ENCODE assay signal across 8 mouse cellular contexts in genomic region chr9:106169917-106170316, GRCm38 (mm10). TPM values are rescaled to one million over a fixed set of nuclear protein-coding genes. Genes with fewer than 3 reads are reported as not detected.
DNase-seq lines count a peak whose midpoint lies in the region; ATAC-seq and TF ChIP-seq lines count a peak whose summit lies in the region.

No protein-coding gene starts in this region.

- no peak for ATAC-seq in embryonic facial prominence, embryonic 11.5 days (replicated peaks; ENCODE audit: insufficient number of reproducible peaks, low FRiP score, low TSS enrichment, low read depth)
- no peak for ATAC-seq in hindbrain, postnatal 0 days
- no peak for ATAC-seq in midbrain, embryonic 16.5 days

- DNase-seq in kidney, adult 2 months, result peak; percentile 68
- no peak for DNase-seq in kidney, adult 11 months
- DNase-seq in embryonic facial prominence, embryonic 11.5 days (ENCODE audit: low spot score), result no peak
- DNase-seq in hindbrain, postnatal 0 days (ENCODE audit: low spot score), result no peak
- no peak for DNase-seq in left cerebral cortex, adult 18-20 months (ENCODE audit: low spot score in 2 of 2)
- DNase-seq in adrenal gland, postnatal 14 days, result no peak
- DNase-seq in spleen, adult 12 weeks (ENCODE audit: low spot score), result no peak

- no peaks in the 10 kb centered on the region for H3K36me3 ChIP-seq in kidney, adult 2 months (ENCODE audit: control insufficient read depth, insufficient read depth, low read length)
- H3K36me3 ChIP-seq in embryonic facial prominence, embryonic 11.5 days (replicated peaks; ENCODE audit: control insufficient read depth, insufficient read depth, low read depth, low read length), result no peaks in the 10 kb centered on the region
- no peaks in the 10 kb centered on the region for H3K36me3 ChIP-seq in hindbrain, postnatal 0 days (ENCODE audit: insufficient read depth, low read length)
- no peaks in the 10 kb centered on the region for H3K36me3 ChIP-seq in midbrain, embryonic 16.5 days (ENCODE audit: control insufficient read depth, insufficient read depth, low read length)

- H3K9ac ChIP-seq in embryonic facial prominence, embryonic 11.5 days (replicated peaks; ENCODE audit: low read length), result no peak overlapping the region
- peak overlapping the region; percentile 83; the same call in 1 of the 2 replicates for H3K9ac ChIP-seq in hindbrain, postnatal 0 days (replicated peaks; ENCODE audit: low read length)
- H3K9ac ChIP-seq in midbrain, embryonic 16.5 days (ENCODE audit: low read depth, low read length), result peak overlapping the region; percentile 94

- no peaks in the 10 kb centered on the region for H3K9me3 ChIP-seq in embryonic facial prominence, embryonic 11.5 days (replicated peaks; ENCODE audit: control insufficient read depth, low read length)
- no peaks in the 10 kb centered on the region for H3K9me3 ChIP-seq in hindbrain, postnatal 0 days (ENCODE audit: low read length)
- H3K9me3 ChIP-seq in midbrain, embryonic 16.5 days (replicated peaks; ENCODE audit: control insufficient read depth, low read length, poor library complexity, severe bottlenecking), result no peaks in the 10 kb centered on the region

- TF ChIP-seq CTCF in kidney, adult 2 months (conservative IDR thresholded peaks at IDR 0.05; ENCODE audit: insufficient read depth, insufficient read length, low read depth, low read length), result no peak
- TF ChIP-seq CTCF in hindbrain, postnatal 0 days (IDR thresholded peaks at IDR 0.05; ENCODE audit: low read depth), result no peak

- no peak overlapping the region for H3K4me2 ChIP-seq in embryonic facial prominence, embryonic 11.5 days (ENCODE audit: low read depth, low read length)
- H3K4me2 ChIP-seq in hindbrain, postnatal 0 days (ENCODE audit: low read depth, low read length), result peak overlapping the region; percentile 88
- peak overlapping the region; percentile 71 for H3K4me2 ChIP-seq in midbrain, embryonic 16.5 days (ENCODE audit: low read length)

- H3K27ac ChIP-seq in kidney, adult 2 months (ENCODE audit: insufficient read depth, low read depth, low read length), result peak overlapping the region; percentile 1; the same call in 1 of the 2 replicates
- H3K27ac ChIP-seq in embryonic facial prominence, embryonic 11.5 days (replicated peaks; ENCODE audit: low read depth, low read length), result no peak overlapping the region; the same call in 1 of the 2 replicates
- 0 out of 2 replicates have a peak overlapping the region, but pooled peaks have one; percentile 97 for H3K27ac ChIP-seq in hindbrain, postnatal 0 days
- H3K27ac ChIP-seq in midbrain, embryonic 16.5 days (ENCODE audit: low read length), result no peak overlapping the region

- peaks cover 16% of the 10 kb centered on the region for H3K4me1 ChIP-seq in kidney, adult 2 months (ENCODE audit: control insufficient read depth, insufficient read depth, low read length)
- no peaks in the 10 kb centered on the region for H3K4me1 ChIP-seq in embryonic facial prominence, embryonic 11.5 days (ENCODE audit: control insufficient read depth, insufficient read depth, low read length)
- peaks cover 18% of the 10 kb centered on the region for H3K4me1 ChIP-seq in hindbrain, postnatal 0 days (ENCODE audit: insufficient read depth, low read length)
- H3K4me1 ChIP-seq in midbrain, embryonic 16.5 days (ENCODE audit: control insufficient read depth, insufficient read depth, low read length), result peaks cover 27% of the 10 kb centered on the region

- no peaks in the 10 kb centered on the region for H3K27me3 ChIP-seq in kidney, adult 2 months (replicated peaks; ENCODE audit: control insufficient read depth, insufficient read depth, low read length)
- H3K27me3 ChIP-seq in embryonic facial prominence, embryonic 11.5 days (ENCODE audit: control insufficient read depth, insufficient read depth, low read length), result no peaks in the 10 kb centered on the region
- no peaks in the 10 kb centered on the region for H3K27me3 ChIP-seq in hindbrain, postnatal 0 days (ENCODE audit: insufficient read depth, low read length)
- no peaks in the 10 kb centered on the region for H3K27me3 ChIP-seq in midbrain, embryonic 16.5 days (ENCODE audit: control insufficient read depth, insufficient read depth, low read depth, low read length)

- no peak overlapping the region for H3K4me3 ChIP-seq in kidney, adult 2 months (ENCODE audit: insufficient read depth, low read depth, low read length)
- H3K4me3 ChIP-seq in embryonic facial prominence, embryonic 11.5 days (ENCODE audit: low read depth, low read length), result peak overlapping the region; percentile 96
- H3K4me3 ChIP-seq in hindbrain, postnatal 0 days (ENCODE audit: low read length), result peak overlapping the region; percentile 83
- H3K4me3 ChIP-seq in midbrain, embryonic 16.5 days (ENCODE audit: low read depth, low read length), result peak overlapping the region; percentile 66

- 27% methylated on average over 6 of the region's 6 CpGs for WGBS in kidney, adult 2 months
- 38% methylated on average over 6 of the region's 6 CpGs for WGBS in embryonic facial prominence, embryonic 11.5 days
- 44% methylated on average over 6 of the region's 6 CpGs for WGBS in hindbrain, postnatal 0 days
- 40% methylated on average over 6 of the region's 6 CpGs for WGBS in midbrain, embryonic 16.5 days

- no peak for TF ChIP-seq POLR2A in kidney, adult 2 months (IDR thresholded peaks at IDR 0.05; ENCODE audit: low read depth, low read length)

RNA-seq across cellular contexts. Expression of gene Wdr82, which starts 0.8 kb away (rescaled TPM):
- 37.6 and 38.9 TPM in 2 replicates for polyA plus RNA-seq in kidney, adult 2 months (2012; rRNA removed)
- 32.9 and 33.0 TPM in 2 replicates for polyA plus RNA-seq in embryonic facial prominence, embryonic 11.5 days (2014; fragmentation: Nextera tagmentation; extraction: Ambion mirVana)
- 240 and 243 TPM in 2 replicates for total RNA-seq in hindbrain, postnatal 0 days (2014; rRNA removed)
- 29.1 and 32.6 TPM in 2 replicates for polyA plus RNA-seq in hindbrain, postnatal 0 days (2015; fragmentation: Nextera tagmentation; extraction: Ambion mirVana)
- polyA plus RNA-seq in midbrain, embryonic 16.5 days (2015; fragmentation: Nextera tagmentation; extraction: Ambion mirVana), result 35.5 and 35.9 TPM in 2 replicates
- total RNA-seq in left cerebral cortex, adult 18-20 months (2021), result 100 to 1,000 TPM; 128 to 136 TPM
- 83.9 and 84.7 TPM in 2 replicates for total RNA-seq in adrenal gland, postnatal 14 days (2021)

RNA-seq across cellular contexts. Expression of gene Glyctk, which starts 12.0 kb away (rescaled TPM):
- polyA plus RNA-seq in kidney, adult 2 months (2012; rRNA removed), result 168 and 212 TPM in 2 replicates
- 2.2 and 2.3 TPM in 2 replicates for polyA plus RNA-seq in embryonic facial prominence, embryonic 11.5 days (2014; fragmentation: Nextera tagmentation; extraction: Ambion mirVana)
- total RNA-seq in hindbrain, postnatal 0 days (2014; rRNA removed), result 1.3 and 1.8 TPM in 2 replicates
- 1.2 and 1.7 TPM in 2 replicates for polyA plus RNA-seq in hindbrain, postnatal 0 days (2015; fragmentation: Nextera tagmentation; extraction: Ambion mirVana)
- polyA plus RNA-seq in midbrain, embryonic 16.5 days (2015; fragmentation: Nextera tagmentation; extraction: Ambion mirVana), result 3.5 and 3.9 TPM in 2 replicates
- 1 to 10 TPM; 3.6 to 3.8 TPM for total RNA-seq in left cerebral cortex, adult 18-20 months (2021)
- 3.6 and 13.6 TPM in 2 replicates for total RNA-seq in adrenal gland, postnatal 14 days (2021)

RNA-seq across cellular contexts. Expression of gene Ppm1m, which starts 29.6 kb away (rescaled TPM):
- 28.5 and 32.6 TPM in 2 replicates for polyA plus RNA-seq in kidney, adult 2 months (2012; rRNA removed)
- polyA plus RNA-seq in embryonic facial prominence, embryonic 11.5 days (2014; fragmentation: Nextera tagmentation; extraction: Ambion mirVana), result 25.8 and 29.1 TPM in 2 replicates
- total RNA-seq in hindbrain, postnatal 0 days (2014; rRNA removed), result 19.0 and 23.3 TPM in 2 replicates
- polyA plus RNA-seq in hindbrain, postnatal 0 days (2015; fragmentation: Nextera tagmentation; extraction: Ambion mirVana), result 18.5 and 21.2 TPM in 2 replicates
- 16.6 and 16.7 TPM in 2 replicates for polyA plus RNA-seq in midbrain, embryonic 16.5 days (2015; fragmentation: Nextera tagmentation; extraction: Ambion mirVana)
- 10 to 100 TPM; 19.0 to 22.3 TPM for total RNA-seq in left cerebral cortex, adult 18-20 months (2021)
- total RNA-seq in adrenal gland, postnatal 14 days (2021), result 133 and 136 TPM in 2 replicates

RNA-seq across cellular contexts. Expression of gene Twf2, which starts 33.0 kb away (rescaled TPM):
- polyA plus RNA-seq in kidney, adult 2 months (2012; rRNA removed), result 24.4 and 29.7 TPM in 2 replicates
- polyA plus RNA-seq in embryonic facial prominence, embryonic 11.5 days (2014; fragmentation: Nextera tagmentation; extraction: Ambion mirVana), result 66.5 and 75.5 TPM in 2 replicates
- total RNA-seq in hindbrain, postnatal 0 days (2014; rRNA removed), result 57.4 and 72.6 TPM in 2 replicates
- polyA plus RNA-seq in hindbrain, postnatal 0 days (2015; fragmentation: Nextera tagmentation; extraction: Ambion mirVana), result 42.0 and 43.9 TPM in 2 replicates
- polyA plus RNA-seq in midbrain, embryonic 16.5 days (2015; fragmentation: Nextera tagmentation; extraction: Ambion mirVana), result 49.5 and 52.1 TPM in 2 replicates
- 10 to 100 TPM; 50.9 to 60.8 TPM for total RNA-seq in left cerebral cortex, adult 18-20 months (2021)
- total RNA-seq in adrenal gland, postnatal 14 days (2021), result 43.6 and 54.3 TPM in 2 replicates

RNA-seq across cellular contexts. Expression of gene Tlr9, which starts 52.5 kb away (rescaled TPM):
- 2.0 and 4.2 TPM in 2 replicates for polyA plus RNA-seq in kidney, adult 2 months (2012; rRNA removed)
- not detected in 2 replicates for polyA plus RNA-seq in embryonic facial prominence, embryonic 11.5 days (2014; fragmentation: Nextera tagmentation; extraction: Ambion mirVana)
- total RNA-seq in hindbrain, postnatal 0 days (2014; rRNA removed), result 0.36 and 0.37 TPM in 2 replicates
- 0.09 and 0.11 TPM in 2 replicates for polyA plus RNA-seq in hindbrain, postnatal 0 days (2015; fragmentation: Nextera tagmentation; extraction: Ambion mirVana)
- polyA plus RNA-seq in midbrain, embryonic 16.5 days (2015; fragmentation: Nextera tagmentation; extraction: Ambion mirVana), result not detected in 2 replicates
- under 1 TPM; 0.91 to 0.95 TPM for total RNA-seq in left cerebral cortex, adult 18-20 months (2021)
- total RNA-seq in adrenal gland, postnatal 14 days (2021), result 1.3 and 3.8 TPM in 2 replicates

Comparison
In these comparisons a context has a peak if more than half of its experiments do, and no peak if none do; other contexts are left out.
1. H3K27ac ChIP-seq: peak in kidney, adult 2 months (single experiment) and hindbrain, postnatal 0 days (single experiment); none in embryonic facial prominence, embryonic 11.5 days (single experiment) and midbrain, embryonic 16.5 days (single experiment).
2. RNA of gene Glyctk, which starts 12.0 kb away (polyA plus RNA-seq): 168 to 212 TPM in kidney, adult 2 months; 3.5 to 3.9 TPM in midbrain, embryonic 16.5 days, 2.2 to 2.3 TPM in embryonic facial prominence, embryonic 11.5 days and 1.2 to 1.7 TPM in hindbrain, postnatal 0 days; every median in the first group is over 10 times any median in the second.